Mouse (Mus musculus) erythroblast, adult 5-6 weeks (primary cell): Measurements from ENCODE around the gene Suv39h2. TPM values are rescaled to one million over a fixed set of nuclear protein-coding genes. Genes with fewer than 3 reads are reported as not detected.

ENCODE experiments used
- ATAC-seq: replicated peaks from 2 replicates; pipeline ENCODE4 v1.8.0; 2016; ENCODE audit warnings: moderate number of reproducible peaks, mild to moderate bottlenecking, moderate TSS enrichment, inconsistent platforms; ENCODE audit not compliant: poor library complexity, low FRiP score, severe bottlenecking
- total RNA-seq, 2 experiments: library from RNA; stranded (forward) in 1 of 2; stranded (reverse) in 1 of 2; fragments of 150-400 nt in 1 of 2; fragments of 200-764, 138-1000 nt in 1 of 2; gene quantifications; 2 replicates each; pipeline versions ENCODE4 v1.2.3 to v1.2.4; 2015 to 2017; ENCODE audit warnings: low replicate concordance in 2 of 2

Suv39h2 gene
- total RNA-seq (2015; ENCODE audit: low replicate concordance) (4.0 and 14.2 TPM in 2 replicates), total RNA-seq (2017; ENCODE audit: low replicate concordance) (4.2 and 8.6 TPM in 2 replicates)

GRCm38 (mm10) chr2:3474861-3475283 is at the start of gene Suv39h2:
Suv39h2 (minus strand) TSS chr2:3475031.
- peak; percentile 96 for ATAC-seq

GRCm38 (mm10) chr2:3522558-3522957 is 47.7 kb upstream of the Suv39h2 start:
- no peak for ATAC-seq

GRCm38 (mm10) chr2:3512552-3513454 is 38.0 kb upstream of the Suv39h2 start, which contains the start of the genes Gm45902, Hspa14 and Cdnf:
Gm45902 (minus strand) TSS chr2:3512790.
Hspa14 (minus strand) TSS chr2:3512814.
Cdnf (plus strand) TSS chr2:3513030.
- peak; percentile 95 for ATAC-seq

- ATAC-seq, result peak; percentile 44
These were observed 37.2 kb upstream of the Suv39h2 start for GRCm38 (mm10) chr2:3512076-3512475.

DNA sequence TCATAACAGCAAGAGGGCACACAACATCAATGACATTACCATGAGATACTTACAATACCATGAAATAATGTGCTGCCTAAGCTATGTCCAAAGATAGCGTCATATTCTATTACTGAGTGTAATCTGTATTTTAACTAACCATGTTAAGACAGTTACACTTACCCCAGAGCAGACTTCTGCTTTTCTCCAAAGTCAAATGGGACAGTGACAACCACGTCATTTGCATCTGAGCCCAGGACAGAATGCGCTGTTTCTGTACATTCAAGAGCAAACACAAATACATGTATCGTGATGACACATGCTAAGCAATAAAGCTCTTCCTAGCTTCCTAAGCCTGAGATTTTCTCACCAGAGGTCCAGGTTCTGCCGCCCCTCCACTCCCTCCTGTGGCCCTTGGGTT is 26.1 kb upstream of the Suv39h2 start:
- ATAC-seq, result no peak

DNA sequence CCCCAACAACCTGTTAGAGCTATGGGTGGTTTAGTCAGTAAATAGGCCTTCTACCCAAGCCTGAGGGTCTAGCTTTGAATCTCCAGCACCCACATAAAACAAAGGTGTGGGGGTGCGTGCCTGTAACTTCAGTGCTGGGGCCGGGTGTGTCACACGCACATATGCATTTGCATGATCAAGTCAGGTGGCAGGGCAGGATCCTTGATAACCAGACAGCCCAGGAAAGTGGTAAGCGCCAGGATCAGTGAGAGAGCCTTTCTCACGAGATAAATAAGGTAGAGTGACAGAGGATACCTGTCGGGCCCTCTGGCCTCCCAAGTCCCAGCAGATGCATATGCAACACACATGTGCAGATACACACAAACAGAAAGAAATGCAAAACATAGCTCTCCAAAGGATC is 24.7 kb upstream of the Suv39h2 start:
- no peak for ATAC-seq

DNA sequence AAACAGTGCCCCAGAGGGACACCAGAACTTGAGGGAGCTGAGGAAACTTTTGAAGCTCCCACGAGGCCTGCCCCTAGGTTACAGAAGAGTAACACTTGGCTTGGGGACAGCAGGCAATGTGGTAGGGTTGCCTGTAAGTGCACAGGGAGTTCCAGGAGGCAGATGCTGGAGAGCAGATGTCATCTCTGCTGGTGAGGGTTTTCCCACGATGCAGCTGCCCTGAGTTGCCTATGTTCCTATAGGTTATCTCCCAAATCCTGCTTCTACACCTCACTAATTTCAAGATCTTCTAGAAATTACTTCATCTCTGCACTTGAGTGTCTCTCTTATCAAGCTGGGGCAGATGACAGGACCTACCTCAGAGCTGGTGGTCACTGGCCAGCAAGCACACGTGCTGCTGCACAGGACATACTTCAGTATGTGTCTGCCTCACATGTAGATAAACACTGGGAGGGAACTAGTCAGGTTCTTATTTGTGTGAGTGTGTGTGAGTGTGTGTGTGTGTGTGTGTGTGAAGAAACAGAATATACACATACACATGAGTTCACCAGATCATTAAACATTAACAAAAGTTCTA is 19.1 kb upstream of the Suv39h2 start:
- ATAC-seq, result 0 out of 2 replicates have a peak, but pooled peaks have one; percentile 49

- no peak for ATAC-seq
These were observed 15.0 kb upstream of the Suv39h2 start for GRCm38 (mm10) chr2:3489816-3490215.

DNA sequence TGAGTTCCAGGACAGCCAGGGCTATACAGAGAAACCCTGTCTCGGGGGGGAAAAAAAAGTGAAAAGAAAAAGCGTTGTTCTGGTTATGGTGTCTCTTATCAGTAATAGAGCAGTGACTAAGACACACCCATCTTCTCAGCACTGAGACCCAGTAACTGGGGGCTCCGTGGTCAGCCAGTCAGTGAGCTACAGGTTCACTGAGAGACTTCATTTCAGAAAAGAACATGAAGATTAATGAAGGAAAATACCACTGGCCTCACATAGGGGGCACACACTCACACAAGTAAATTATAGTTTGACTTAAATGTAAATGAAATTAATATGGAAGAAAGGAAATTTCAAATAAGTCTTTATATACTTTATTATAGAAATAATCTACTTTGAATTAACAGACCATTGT is 5.4 kb upstream of the Suv39h2 start:
- ATAC-seq, result no peak

GRCm38 (mm10) chr2:3475746-3476251 is 968 bp upstream of the Suv39h2 start:
- ATAC-seq, result peak; percentile 12; the same call in 1 of the 2 replicates

GRCm38 (mm10) chr2:3474361-3474805 is 448 bp downstream of the Suv39h2 start:
- ATAC-seq, result peak; percentile 51

DNA sequence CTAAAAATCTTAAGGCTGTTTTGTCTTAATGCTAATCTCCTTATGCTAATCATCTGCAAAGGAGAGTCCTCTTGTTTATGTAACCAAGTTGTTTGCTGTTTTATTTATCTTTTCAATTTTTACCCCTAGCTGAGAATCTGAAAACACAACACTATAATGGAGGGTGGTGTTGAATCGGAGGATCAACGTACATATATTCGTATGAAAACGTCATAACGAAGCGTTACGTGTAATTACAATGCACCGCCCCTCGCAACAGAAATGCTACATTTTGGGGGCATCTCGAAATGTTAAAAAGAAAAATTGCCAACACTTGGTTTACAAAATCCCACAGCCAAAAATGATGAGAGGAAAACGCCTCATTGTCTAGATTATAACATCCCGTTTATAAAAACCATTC is 940 bp downstream of the Suv39h2 start:
- ATAC-seq, result no peak

GRCm38 (mm10) chr2:3456590-3456989 is 18.2 kb downstream of the Suv39h2 start:
- ATAC-seq, result 0 out of 2 replicates have a peak, but pooled peaks have one; percentile 30

DNA sequence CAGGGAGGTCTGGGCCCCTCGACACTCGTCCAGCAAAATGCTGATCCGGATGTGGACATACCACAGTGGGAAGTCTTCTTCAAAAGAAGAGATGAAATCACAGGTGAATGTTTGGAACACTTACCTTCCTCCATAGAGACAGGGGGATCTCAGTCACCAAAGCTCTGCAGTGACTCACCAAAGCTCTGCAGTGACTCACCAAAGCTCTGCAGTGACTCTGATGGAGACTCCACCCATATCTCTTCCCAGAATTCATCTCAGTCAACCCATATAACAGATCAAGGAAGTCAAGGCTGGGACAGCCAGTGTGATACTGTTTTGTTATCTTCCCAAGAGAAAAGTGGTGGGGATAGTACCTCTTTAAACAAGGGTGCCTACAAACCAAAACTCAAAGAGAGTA is 21.7 kb downstream of the Suv39h2 start:
- ATAC-seq, result no peak

DNA sequence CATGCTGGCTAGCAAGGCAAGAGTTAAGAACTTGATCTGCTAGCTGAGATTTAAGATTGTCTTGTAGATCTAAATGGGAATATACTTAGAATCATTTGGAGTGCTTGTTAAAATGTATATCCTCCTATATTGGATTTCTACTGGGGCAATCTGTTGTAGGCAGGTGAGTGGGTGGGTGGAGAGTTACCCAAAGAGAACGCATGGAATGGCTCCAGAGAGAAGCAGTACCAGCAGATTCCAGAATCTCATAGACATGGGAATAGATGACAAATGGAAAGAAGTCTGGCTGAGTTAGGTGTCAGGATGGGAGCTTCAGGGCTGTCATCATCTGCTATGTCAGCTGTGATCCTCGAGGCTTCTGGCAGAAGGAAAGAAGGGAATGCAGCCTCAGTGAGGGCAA is 25.4 kb downstream of the Suv39h2 start:
- ATAC-seq, result no peak

GRCm38 (mm10) chr2:3445984-3446383 is 28.8 kb downstream of the Suv39h2 start:
- ATAC-seq, result no peak

DNA sequence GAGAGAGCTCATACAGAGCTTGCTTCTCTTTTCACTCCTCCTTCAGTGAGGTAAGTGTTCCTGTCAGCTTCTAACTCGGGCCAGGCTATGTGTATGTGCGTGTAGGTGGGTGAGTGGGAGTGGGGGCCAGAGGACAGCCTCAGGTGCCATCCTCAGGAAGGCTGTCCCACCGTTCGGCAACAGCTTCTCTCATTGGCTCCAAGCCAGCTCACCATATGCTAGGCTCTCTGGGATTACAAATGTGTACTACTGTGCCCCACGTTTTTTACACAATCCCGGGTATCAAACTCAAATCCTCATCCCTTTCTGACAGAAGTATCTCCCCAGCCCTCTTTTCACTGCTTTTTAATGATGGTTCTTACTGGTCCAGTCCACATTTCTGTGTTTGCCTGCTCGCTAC is 30.6 kb downstream of the Suv39h2 start:
- no peak for ATAC-seq

DNA sequence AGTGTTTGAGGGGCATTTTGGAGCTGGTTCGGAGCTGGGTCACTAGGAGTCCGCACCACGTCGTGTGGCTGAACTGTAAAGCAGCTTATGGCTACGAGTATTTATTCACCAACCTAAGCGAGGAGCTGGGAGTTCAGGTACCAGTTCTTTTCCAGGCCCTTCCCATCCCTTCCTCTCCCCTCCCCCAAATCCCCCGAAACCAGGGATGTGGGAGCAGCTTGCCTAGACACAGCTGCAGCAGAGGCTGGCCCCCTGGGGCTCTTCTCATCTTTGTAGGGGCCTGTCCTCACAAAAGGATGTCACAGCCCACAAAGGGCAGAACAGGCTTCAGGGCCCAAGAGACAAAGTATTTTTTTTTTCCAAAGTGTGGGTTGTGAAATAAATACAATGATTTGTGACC is 36.9 kb downstream of the Suv39h2 start:
- no peak for ATAC-seq

- no peak for ATAC-seq
These were observed 39.3 kb downstream of the Suv39h2 start for GRCm38 (mm10) chr2:3435369-3436061.

DNA sequence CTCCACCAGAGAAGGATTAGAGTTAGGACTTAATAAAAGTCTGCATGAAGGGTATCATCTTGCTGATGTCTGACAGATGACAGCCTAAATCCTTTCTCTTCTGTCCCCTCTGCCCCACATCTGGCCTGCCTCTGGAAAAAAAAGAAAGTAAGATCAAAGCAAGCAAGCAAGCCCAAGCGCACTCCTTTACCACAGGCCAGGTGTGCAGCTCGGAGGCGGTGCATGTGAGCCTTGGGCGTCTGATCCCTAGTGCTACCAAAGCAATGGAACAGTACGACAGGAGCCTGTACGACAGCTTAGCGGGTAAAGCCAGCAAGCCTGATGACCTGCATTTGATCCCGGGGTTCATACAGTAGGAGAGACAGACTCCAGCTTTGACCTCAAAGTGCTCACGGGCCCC is 43.9 kb downstream of the Suv39h2 start:
- ATAC-seq, result no peak
